Mouse (Mus musculus) neural tube, embryonic 15.5 days (tissue): ENCODE measurements around the gene Atxn7l1. TPM values are rescaled to one million over a fixed set of nuclear protein-coding genes. Genes with fewer than 3 reads are reported as not detected.
A peak's percentile ranks its signal among the peaks of the same experiment; 100 is the strongest.

ENCODE experiments used
- ATAC-seq: fragments of 200-750 bp; cut with Nextera tagmentation; 2 replicates; pipeline ENCODE4 v1.8.0; 2017; ENCODE audit warnings: mild to moderate bottlenecking, moderate TSS enrichment, moderate library complexity; ENCODE audit not compliant: low FRiP score
- H3K27ac ChIP-seq: fragments of 300-500 bp; sonication (generic); replicated peaks from 2 replicates; pipeline ENCODE4 v1.5.1; 2015; ENCODE audit warnings: mild to moderate bottlenecking, inconsistent platforms
- H3K27me3 ChIP-seq: fragments of 300-500 bp; sonication (generic); replicated peaks from 2 replicates; pipeline ENCODE4 v1.6.1; 2015; ENCODE audit warnings: inconsistent platforms
- H3K36me3 ChIP-seq: fragments of 300-500 bp; sonication (generic); 2 replicates; pipeline ENCODE4 v1.6.1; 2015; ENCODE audit warnings: inconsistent platforms
- H3K4me1 ChIP-seq: fragments of 300-500 bp; sonication (generic); 2 replicates; pipeline ENCODE4 v1.6.1; 2015; ENCODE audit warnings: inconsistent platforms
- H3K4me2 ChIP-seq: fragments of 300-500 bp; sonication (generic); 2 replicates; pipeline ENCODE4 v1.6.1; 2015; ENCODE audit warnings: inconsistent platforms, mild to moderate bottlenecking, moderate library complexity
- H3K4me3 ChIP-seq: fragments of 300-500 bp; sonication (generic); replicated peaks from 2 replicates; pipeline ENCODE4 v1.5.1; 2015; ENCODE audit warnings: mild to moderate bottlenecking, inconsistent platforms
- H3K9ac ChIP-seq: fragments of 300-500 bp; sonication (generic); replicated peaks from 2 replicates; pipeline ENCODE4 v1.6.1; 2015; ENCODE audit warnings: mild to moderate bottlenecking, inconsistent platforms
- H3K9me3 ChIP-seq: fragments of 300-500 bp; sonication (generic); replicated peaks from 2 replicates; pipeline ENCODE4 v1.6.1; 2016; ENCODE audit warnings: inconsistent platforms
- WGBS: fragments of 180-500 bp; shearing (Covaris S2); methylation state at CpG from one replicate; pipeline ENCODE4 v1.1.7; 2015; ENCODE audit warnings: mixed read lengths; 5-methylcytosine and 5-hydroxymethylcytosine counted together
- polyA plus RNA-seq: library from polyadenylated mRNA; unstranded; fragments of >200 nt; fragmentation: Nextera tagmentation; extraction: Ambion mirVana; gene quantifications from 2 replicates; pipeline ENCODE4 v1.2.1, GENCODE M21; 2015

Gene Atxn7l1
- polyA plus RNA-seq, 1 experiment from 2014 or later = 19.4 TPM

DNA sequence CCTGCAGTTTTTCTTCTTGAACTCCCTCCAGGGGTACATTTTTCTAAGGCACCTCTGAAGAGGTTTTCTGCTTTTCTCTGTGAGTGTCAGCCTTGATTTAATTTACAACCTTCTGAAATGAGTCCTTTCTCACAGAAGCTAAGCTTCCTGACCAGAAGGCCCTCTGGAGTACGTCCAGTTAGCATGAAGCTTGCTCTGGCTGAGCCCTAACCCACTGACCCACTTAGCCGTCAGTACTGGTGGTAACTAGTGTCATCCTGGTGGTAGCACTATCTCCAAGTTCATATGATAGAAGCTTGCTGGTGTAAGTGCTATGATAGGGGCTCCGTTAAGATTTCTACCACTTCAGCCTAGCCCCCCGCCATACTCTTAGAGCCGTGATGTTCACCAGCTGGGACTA, 89.6 kb downstream of the Atxn7l1 start:
- Histone ChIP-seq H3K4me2 (no peak overlapping the region), H3K27ac (no peak overlapping the region), H3K4me1 (peaks cover 16% of the 10 kb centered on the region), H3K9me3 (no peaks in the 10 kb centered on the region), H3K9ac (no peak overlapping the region), H3K36me3 (no peaks in the 10 kb centered on the region), H3K4me3 (no peak overlapping the region), H3K27me3 (no peaks in the 10 kb centered on the region)
- ATAC-seq = peak; percentile 36; the same call in 1 of the 2 replicates
- WGBS = 79% methylated on average over 5 of the region's 5 CpGs

DNA sequence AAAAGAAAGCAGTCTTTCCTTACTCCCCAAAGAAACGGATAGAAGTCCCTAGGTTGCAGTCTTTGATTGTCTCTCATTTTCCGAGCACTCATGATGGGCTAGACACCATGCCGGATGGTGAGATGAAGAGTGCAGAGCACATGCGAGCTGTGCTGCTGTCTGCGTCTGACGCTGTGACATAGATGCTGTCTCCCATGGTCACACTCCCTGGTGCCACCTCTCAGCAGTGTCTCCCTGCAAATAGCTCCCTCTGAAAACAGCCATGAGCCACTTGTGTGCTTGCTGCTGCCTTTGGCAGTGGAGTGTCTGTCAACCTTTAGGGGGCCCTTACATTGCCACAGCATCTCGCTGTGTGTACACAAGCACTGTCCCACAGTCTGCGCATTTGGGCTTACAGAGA, 95.2 kb downstream of the Atxn7l1 start:
- H3K27ac ChIP-seq = no peak overlapping the region
- H3K4me3 ChIP-seq = no peak overlapping the region
- peaks cover 50% of the 10 kb centered on the region for H3K4me1 ChIP-seq
- H3K36me3 ChIP-seq = no peaks in the 10 kb centered on the region
- no peak overlapping the region for H3K9ac ChIP-seq
- H3K27me3 ChIP-seq = no peaks in the 10 kb centered on the region
- no peak for ATAC-seq
- no peak overlapping the region for H3K4me2 ChIP-seq
- WGBS = 63% methylated on average over 8 of the region's 8 CpGs
- no peaks in the 10 kb centered on the region for H3K9me3 ChIP-seq

DNA sequence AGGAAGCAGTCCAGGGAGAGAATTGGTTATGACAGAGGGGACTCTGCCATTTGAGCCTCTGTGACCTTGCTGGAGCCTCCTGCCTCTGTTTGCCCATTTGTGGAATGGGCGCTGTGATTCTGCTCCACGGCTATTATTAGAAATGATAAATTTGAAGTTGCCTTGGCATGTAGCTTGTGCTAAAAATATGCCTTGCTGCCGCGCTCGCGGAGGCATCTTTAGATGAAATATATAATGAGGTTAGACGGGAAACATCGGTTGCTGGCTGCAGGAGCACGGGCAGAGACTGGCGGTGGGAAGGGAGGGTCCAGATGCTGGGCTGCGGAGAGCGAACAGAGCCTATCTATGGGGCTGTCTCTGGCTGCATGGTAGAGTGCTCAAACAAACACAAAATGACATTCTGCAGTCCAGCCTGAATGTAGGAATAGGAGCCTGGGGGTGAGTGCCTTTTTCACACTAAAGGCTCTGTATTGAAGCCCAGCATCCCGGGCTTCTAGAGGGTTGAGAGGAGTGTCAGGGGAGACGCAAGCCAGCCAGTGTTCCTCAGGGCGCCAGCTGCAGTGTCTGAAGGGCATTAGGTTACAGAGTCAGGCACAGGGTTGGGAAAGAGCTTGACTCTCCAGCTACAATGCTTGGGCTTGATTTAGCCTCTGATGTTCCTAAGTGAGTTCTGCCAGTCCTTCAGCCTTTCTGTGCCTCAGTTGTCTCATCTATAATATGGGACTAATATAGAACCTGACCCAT, 96.8 kb downstream of the Atxn7l1 start:
- Histone ChIP-seq H3K9ac (no peak overlapping the region), H3K9me3 (no peaks in the 10 kb centered on the region), H3K4me2 (0 out of 2 replicates have a peak overlapping the region, but pooled peaks have one; percentile 9), H3K27ac (peak overlapping the region; percentile 37; the same call in 1 of the 2 replicates), H3K4me1 (peaks cover 53% of the 10 kb centered on the region), H3K4me3 (no peak overlapping the region), H3K36me3 (no peaks in the 10 kb centered on the region), H3K27me3 (no peaks in the 10 kb centered on the region)
- WGBS = 49% methylated on average over 15 of the region's 15 CpGs
- 0 out of 2 replicates have a peak, but pooled peaks have one; percentile 34 for ATAC-seq

- Histone ChIP-seq H3K36me3 (no peaks in the 10 kb centered on the region), H3K4me2 (no peak overlapping the region), H3K9ac (no peak overlapping the region), H3K27ac (0 out of 2 replicates have a peak overlapping the region, but pooled peaks have one; percentile 2), H3K27me3 (no peaks in the 10 kb centered on the region), H3K4me1 (peaks cover 53% of the 10 kb centered on the region), H3K4me3 (no peak overlapping the region), H3K9me3 (no peaks in the 10 kb centered on the region)
- no peak for ATAC-seq
- WGBS = 68% methylated on average over 4 of the region's 4 CpGs
These were observed 98.0 kb downstream of the Atxn7l1 start for GRCm38 (mm10) chr12:33245455-33245854.

DNA sequence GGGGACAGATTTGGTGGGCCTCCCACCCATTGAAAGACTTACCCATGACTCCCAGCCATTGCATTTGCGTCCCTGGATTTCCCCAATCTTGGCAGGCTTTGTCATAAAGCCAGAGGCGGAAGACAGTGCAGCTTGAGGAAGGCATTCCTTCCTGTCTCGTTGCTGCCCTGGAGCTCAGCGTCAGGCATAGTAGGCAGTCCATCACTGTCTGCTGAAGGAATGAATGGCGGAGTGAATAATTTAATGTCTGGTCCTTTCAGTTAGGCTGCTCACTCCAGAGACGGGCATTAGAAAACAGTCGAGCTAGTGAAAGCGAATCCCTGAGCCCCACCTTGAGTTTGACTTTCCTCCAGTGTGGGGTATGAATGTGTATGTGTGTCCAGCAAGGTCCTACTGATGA, 99.4 kb downstream of the Atxn7l1 start:
- Histone ChIP-seq H3K9ac (no peak overlapping the region), H3K4me2 (0 out of 2 replicates have a peak overlapping the region, but pooled peaks have one; percentile 3), H3K36me3 (no peaks in the 10 kb centered on the region), H3K27me3 (no peaks in the 10 kb centered on the region), H3K4me1 (peaks cover 53% of the 10 kb centered on the region), H3K4me3 (no peak overlapping the region), H3K9me3 (no peaks in the 10 kb centered on the region), H3K27ac (no peak overlapping the region)
- no peak for ATAC-seq
- 14% methylated on average over 8 of the region's 8 CpGs for WGBS

DNA sequence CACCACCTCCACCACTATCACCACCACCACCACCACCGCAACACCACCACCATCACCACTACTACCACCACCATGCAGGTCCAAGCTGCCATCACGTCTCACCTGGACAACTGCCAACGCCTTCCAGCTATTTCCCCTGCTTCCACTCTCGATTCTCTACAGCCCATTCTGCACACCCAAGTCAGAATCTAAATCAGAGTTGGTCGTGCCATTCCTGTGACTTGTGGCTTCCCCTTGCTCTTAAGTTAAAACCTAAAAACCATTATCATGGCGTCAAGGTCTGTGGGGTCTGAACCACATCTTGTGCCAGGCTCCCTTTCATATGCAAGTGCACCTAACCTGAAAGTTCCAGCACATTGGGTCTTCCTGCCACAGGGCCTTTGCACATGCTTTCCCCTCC, 102.7 kb downstream of the Atxn7l1 start:
- no peaks in the 10 kb centered on the region for H3K36me3 ChIP-seq
- H3K4me2 ChIP-seq = no peak overlapping the region
- ATAC-seq = no peak
- H3K27ac ChIP-seq = no peak overlapping the region
- H3K4me3 ChIP-seq = no peak overlapping the region
- no peaks in the 10 kb centered on the region for H3K9me3 ChIP-seq
- H3K9ac ChIP-seq = no peak overlapping the region
- WGBS = 89% methylated on average over 6 of the region's 6 CpGs
- H3K4me1 ChIP-seq = peaks cover 46% of the 10 kb centered on the region
- no peaks in the 10 kb centered on the region for H3K27me3 ChIP-seq

DNA sequence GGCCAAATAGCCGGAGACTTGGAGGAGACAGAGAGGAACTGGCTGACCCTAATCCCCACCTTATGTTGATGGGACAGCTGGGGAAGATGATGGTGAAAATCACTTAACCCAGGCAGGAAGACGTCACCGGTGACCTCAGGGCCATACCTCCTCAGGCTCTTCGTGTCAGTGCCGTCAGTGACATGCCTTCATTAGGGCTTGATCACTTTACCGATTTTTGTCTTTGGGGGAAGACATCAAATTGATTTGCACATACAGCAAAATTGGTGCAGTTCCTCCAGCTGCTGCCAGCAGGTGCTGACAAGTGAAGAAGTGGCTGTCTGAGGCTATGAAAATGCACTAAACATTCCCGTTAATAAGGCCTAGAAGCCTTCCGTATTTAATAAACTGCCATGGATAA, 103.9 kb downstream of the Atxn7l1 start:
- no peak overlapping the region for H3K4me3 ChIP-seq
- H3K36me3 ChIP-seq = no peaks in the 10 kb centered on the region
- H3K9me3 ChIP-seq = no peaks in the 10 kb centered on the region
- no peak for ATAC-seq
- no peak overlapping the region for H3K9ac ChIP-seq
- H3K4me2 ChIP-seq = no peak overlapping the region
- no peaks in the 10 kb centered on the region for H3K27me3 ChIP-seq
- no peak overlapping the region for H3K27ac ChIP-seq
- WGBS = 46% methylated on average over 8 of the region's 8 CpGs
- H3K4me1 ChIP-seq = peaks cover 35% of the 10 kb centered on the region

- 92% methylated on average over 6 of the region's 6 CpGs for WGBS
- Histone ChIP-seq H3K9ac (no peak overlapping the region), H3K4me1 (peaks cover 25% of the 10 kb centered on the region), H3K4me3 (no peak overlapping the region), H3K4me2 (no peak overlapping the region), H3K36me3 (no peaks in the 10 kb centered on the region), H3K27ac (peak overlapping the region; percentile 64), H3K27me3 (no peaks in the 10 kb centered on the region), H3K9me3 (no peaks in the 10 kb centered on the region)
- no peak for ATAC-seq
These were observed 105.1 kb downstream of the Atxn7l1 start for GRCm38 (mm10) chr12:33252621-33253020.

DNA sequence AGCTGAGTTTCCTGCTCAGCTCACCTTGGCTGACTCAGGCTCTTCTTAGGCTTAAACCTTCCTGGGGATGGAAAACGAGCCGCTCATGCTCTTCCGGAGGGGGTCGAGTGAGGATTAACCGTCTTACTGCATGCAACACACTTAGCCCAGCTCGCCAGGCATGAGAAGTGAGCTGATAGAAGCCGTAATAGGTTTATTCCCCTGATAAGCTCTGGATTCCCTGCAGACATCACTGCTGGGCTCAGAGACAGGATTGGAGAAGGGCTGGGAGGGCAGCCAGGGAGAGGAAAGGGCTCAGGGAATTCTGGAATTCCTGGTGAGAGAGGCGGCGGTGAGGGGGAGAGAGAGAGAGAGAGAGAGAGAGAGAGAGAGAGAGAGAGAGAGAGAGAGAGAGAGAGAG, 105.7 kb downstream of the Atxn7l1 start:
- WGBS = 43% methylated on average over 9 of the region's 9 CpGs
- no peak for ATAC-seq
- peak overlapping the region; percentile 64 for H3K27ac ChIP-seq
- H3K4me1 ChIP-seq = peaks cover 22% of the 10 kb centered on the region
- no peak overlapping the region for H3K9ac ChIP-seq
- no peak overlapping the region for H3K4me3 ChIP-seq
- H3K4me2 ChIP-seq = no peak overlapping the region
- no peaks in the 10 kb centered on the region for H3K36me3 ChIP-seq
- no peaks in the 10 kb centered on the region for H3K27me3 ChIP-seq
- no peaks in the 10 kb centered on the region for H3K9me3 ChIP-seq

DNA sequence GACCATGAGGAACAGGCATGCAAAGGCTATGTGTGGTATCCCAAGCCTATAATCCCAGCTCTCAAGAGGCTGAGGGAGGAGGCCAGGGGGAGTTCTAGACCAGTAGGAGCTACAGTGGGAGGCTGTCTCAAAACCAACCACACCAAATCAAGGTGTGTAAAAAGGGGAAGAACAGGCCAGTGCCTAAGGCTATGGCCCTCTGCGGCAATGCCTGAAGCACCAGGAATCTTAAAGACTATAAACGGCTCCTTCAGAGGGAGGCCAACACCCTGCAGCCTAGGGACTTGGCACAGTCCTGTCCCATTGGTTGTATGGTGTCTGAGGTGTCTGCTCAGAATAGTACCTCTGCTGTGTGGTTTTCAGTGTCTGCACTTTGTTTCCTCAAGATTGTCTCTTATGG, 107.8 kb downstream of the Atxn7l1 start:
- no peak for ATAC-seq
- Histone ChIP-seq H3K4me2 (no peak overlapping the region), H3K9me3 (no peaks in the 10 kb centered on the region), H3K9ac (no peak overlapping the region), H3K36me3 (no peaks in the 10 kb centered on the region), H3K4me3 (no peak overlapping the region), H3K4me1 (peaks cover 22% of the 10 kb centered on the region), H3K27ac (no peak overlapping the region), H3K27me3 (no peaks in the 10 kb centered on the region)
- WGBS = 75% methylated on average over 2 of the region's 2 CpGs

DNA sequence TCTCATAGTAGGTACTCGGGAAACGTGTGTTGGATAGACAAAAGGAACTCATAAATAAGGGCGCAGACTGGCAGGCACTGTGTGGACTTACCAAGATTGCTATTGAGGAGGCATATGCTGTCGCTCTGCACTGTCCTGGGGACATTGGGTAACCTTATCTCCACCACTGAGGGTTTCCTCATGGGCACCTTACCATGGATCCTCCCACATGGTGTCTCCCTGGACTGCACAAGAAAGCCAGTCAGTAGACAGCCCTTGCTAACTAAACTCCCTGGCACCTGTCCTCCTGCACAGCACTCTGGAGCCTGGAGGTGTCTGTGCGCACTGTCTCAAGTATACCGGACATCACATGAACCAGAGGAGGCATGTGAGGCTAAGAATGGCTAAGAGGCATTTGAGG, 108.9 kb downstream of the Atxn7l1 start:
- Histone ChIP-seq H3K27me3 (no peaks in the 10 kb centered on the region), H3K9me3 (no peaks in the 10 kb centered on the region), H3K27ac (no peak overlapping the region), H3K36me3 (no peaks in the 10 kb centered on the region), H3K9ac (no peak overlapping the region), H3K4me3 (no peak overlapping the region), H3K4me2 (no peak overlapping the region), H3K4me1 (peaks cover 22% of the 10 kb centered on the region)
- ATAC-seq = no peak
- WGBS = 86% methylated on average over 6 of the region's 6 CpGs

GRCm38 (mm10) chr12:33258995-33259529, 111.6 kb downstream of the Atxn7l1 start:
- Histone ChIP-seq H3K4me2 (no peak overlapping the region), H3K4me3 (no peak overlapping the region)
- WGBS = 88% methylated on average over 5 of the region's 5 CpGs

More at GRCm38 (mm10) chr12:33258995-33259529, 111.6 kb downstream of the Atxn7l1 start:
- Histone ChIP-seq H3K27ac (no peak overlapping the region), H3K9me3 (no peaks in the 10 kb centered on the region), H3K36me3 (no peaks in the 10 kb centered on the region), H3K9ac (no peak overlapping the region), H3K4me1 (peaks cover 8% of the 10 kb centered on the region; the same call in 1 of the 2 replicates), H3K27me3 (no peaks in the 10 kb centered on the region)
- ATAC-seq = no peak
